Mouse (Mus musculus): ENCODE measurements around the gene Stard9. TPM values are rescaled to one million over a fixed set of nuclear protein-coding genes. Genes with fewer than 3 reads are reported as not detected.

Gene Stard9
- total and polyA plus RNA-seq, 3 experiments: 0.50 to 1.1 TPM; not detected in 1

DNA sequence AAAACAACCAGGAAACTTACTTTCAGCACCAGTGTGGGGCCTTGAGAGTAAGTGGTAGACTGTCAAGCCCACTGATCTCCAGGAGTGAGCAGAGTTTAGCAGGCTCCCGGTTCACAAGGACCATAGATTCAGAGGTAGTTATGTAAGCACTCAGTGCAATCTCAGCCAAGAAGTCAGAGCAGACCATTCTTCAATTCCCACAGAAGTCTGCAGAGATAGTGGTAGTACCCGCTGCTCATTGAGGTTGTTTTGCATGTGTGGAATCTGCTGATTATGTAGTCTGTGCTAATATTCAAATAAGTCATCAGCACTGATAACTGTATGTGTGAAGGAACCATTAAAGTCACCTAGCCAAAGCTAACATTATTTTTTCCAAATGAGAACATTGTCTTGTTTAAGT lies 1.7 kb downstream of the Stard9 start:
- H3K36me3 ChIP-seq (ENCODE audit: control insufficient read depth in 1 of 2, insufficient read depth in 2 of 2, low read length in 2 of 2): peaks cover 0 to 28% of the 10 kb centered on the region in 2 experiments; a peak in 2 of 4 replicates

DNA sequence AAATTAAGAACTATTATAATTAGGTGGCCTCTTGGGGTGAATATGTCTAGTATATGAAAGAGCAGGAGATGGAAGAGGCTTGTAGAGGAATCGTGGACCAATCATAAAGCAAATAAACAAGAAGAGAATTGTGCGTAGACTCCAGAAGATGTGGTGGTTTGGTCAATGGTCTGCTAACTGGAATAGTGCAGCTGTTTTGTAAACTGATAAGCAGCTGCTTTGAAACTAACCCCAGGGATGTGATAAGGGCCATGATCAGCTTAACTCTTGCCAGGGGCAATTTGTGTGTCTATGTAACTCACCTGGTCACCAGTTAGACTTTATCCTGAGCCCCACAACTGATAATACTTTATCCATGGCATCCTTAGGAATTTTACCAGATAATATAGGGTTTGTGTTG lies 2.6 kb downstream of the Stard9 start:
- Histone ChIP-seq H3K36me3 (ENCODE audit: control insufficient read depth in 1 of 2, insufficient read depth in 2 of 2, low read length in 2 of 2) (peaks cover 0 to 28% of the 10 kb centered on the region in 2 experiments; a peak in 2 of 4 replicates), H3K79me2 (ENCODE audit: control insufficient read depth, insufficient read depth, low read length, poor library complexity) (no peaks in the 10 kb centered on the region), H3K27me3 (ENCODE audit: control insufficient read depth in 1 of 2, insufficient read depth in 2 of 2, low read length in 2 of 2) (no peaks in the 10 kb centered on the region), H3K9ac (ENCODE audit: control insufficient read depth, low read depth, low read length, poor library complexity, severe bottlenecking) (no peak overlapping the region), H3K4me3 (ENCODE audit: control insufficient read depth in 1 of 2, insufficient read depth in 1 of 2, low read depth in 2 of 2, low read length in 2 of 2) (no peak overlapping the region), H3K9me3 (replicated peaks; ENCODE audit: insufficient read depth, low read length) (no peaks in the 10 kb centered on the region), H3K4me1 (ENCODE audit: control insufficient read depth in 1 of 2, insufficient read depth in 2 of 2, low read length in 2 of 2) (peaks cover 0 to 30% of the 10 kb centered on the region in 2 experiments), H3K27ac (ENCODE audit: control insufficient read depth, low read depth, low read length) (peak overlapping the region; percentile 35)
- TF ChIP-seq MXI1 (IDR thresholded peaks at IDR 0.05; ENCODE audit: low read depth, low read length) (no peak), TAL1 (IDR thresholded peaks at IDR 0.05; ENCODE audit: low read length) (peak; percentile 88), GATA1 (IDR thresholded peaks at IDR 0.05; ENCODE audit: low read depth, low read length) (peak; percentile 95), EP300 (IDR thresholded peaks at IDR 0.05; ENCODE audit: low read depth in 1 of 2, low read length in 2 of 2) (peak; percentile 75 to 86), MYC (IDR thresholded peaks at IDR 0.05; ENCODE audit: low read depth, low read length) (peak; percentile 1; the same call in 1 of the 2 replicates), MAFK (IDR thresholded peaks at IDR 0.05; ENCODE audit: borderline replicate concordance, low read depth, low read length) (0 out of 2 replicates have a peak, but pooled peaks have one; percentile 30), RCOR1 (IDR thresholded peaks at IDR 0.05; ENCODE audit: low read depth, low read length) (0 out of 2 replicates have a peak, but pooled peaks have one; percentile 35), TCF12 (IDR thresholded peaks at IDR 0.05; ENCODE audit: low read depth, low read length) (peak; percentile 98), ZNF384 (IDR thresholded peaks at IDR 0.05; ENCODE audit: low read depth, low read length) (no peak), ETS1 (IDR thresholded peaks at IDR 0.05; ENCODE audit: low read depth, low read length) (peak; percentile 94), MAZ (IDR thresholded peaks at IDR 0.05; ENCODE audit: low read depth, low read length) (peak; percentile 34; the same call in 1 of the 2 replicates)
- DNase-seq (ENCODE audit: low read depth, low spot score): peak; percentile 56

More for the DNA sequence above, 1.7 kb downstream of the Stard9 start:
- Histone ChIP-seq H3K27me3 (ENCODE audit: control insufficient read depth in 1 of 2, insufficient read depth in 2 of 2, low read length in 2 of 2) (no peaks in the 10 kb centered on the region), H3K27ac (ENCODE audit: control insufficient read depth, low read depth, low read length) (no peak overlapping the region), H3K4me1 (ENCODE audit: control insufficient read depth in 1 of 2, insufficient read depth in 2 of 2, low read length in 2 of 2) (peaks cover 0 to 30% of the 10 kb centered on the region in 2 experiments), H3K9ac (ENCODE audit: control insufficient read depth, low read depth, low read length, poor library complexity, severe bottlenecking) (no peak overlapping the region), H3K9me3 (replicated peaks; ENCODE audit: insufficient read depth, low read length) (no peaks in the 10 kb centered on the region), H3K79me2 (ENCODE audit: control insufficient read depth, insufficient read depth, low read length, poor library complexity) (no peaks in the 10 kb centered on the region), H3K4me3 (ENCODE audit: control insufficient read depth in 1 of 2, insufficient read depth in 1 of 2, low read depth in 2 of 2, low read length in 2 of 2) (no peak overlapping the region)
- peak; percentile 37 for DNase-seq (ENCODE audit: low read depth, low spot score)
- TF ChIP-seq USF2 (IDR thresholded peaks at IDR 0.05; ENCODE audit: borderline replicate concordance in 1 of 2, insufficient read depth in 1 of 2, low read depth in 1 of 2, low read length in 2 of 2): no peak
- TF ChIP-seq MEF2A (IDR thresholded peaks at IDR 0.05; ENCODE audit: extremely low read depth, insufficient replicate concordance, low read depth, low read length, poor library complexity, severe bottlenecking): no peak
- TF ChIP-seq JUND (IDR thresholded peaks at IDR 0.05; ENCODE audit: low read depth, low read length): no peak
- TF ChIP-seq POLR2AphosphoS2 (IDR thresholded peaks at IDR 0.05; ENCODE audit: low read length): no peak
- TF ChIP-seq E2F4 (IDR thresholded peaks at IDR 0.05; ENCODE audit: borderline replicate concordance, low read depth, low read length): no peak
- TF ChIP-seq MXI1 (IDR thresholded peaks at IDR 0.05; ENCODE audit: low read depth, low read length): no peak; the same call in 1 of the 2 replicates
- no peak for TF ChIP-seq SMC3 (IDR thresholded peaks at IDR 0.05; ENCODE audit: low read depth, low read length)
- TF ChIP-seq TAL1 (IDR thresholded peaks at IDR 0.05; ENCODE audit: low read length): peak; percentile 62
- peak; percentile 98 for TF ChIP-seq RCOR1 (IDR thresholded peaks at IDR 0.05; ENCODE audit: low read depth, low read length)
- peak; percentile 45; the same call in 1 of the 2 replicates for TF ChIP-seq ETS1 (IDR thresholded peaks at IDR 0.05; ENCODE audit: low read depth, low read length)
- TF ChIP-seq GATA1 (IDR thresholded peaks at IDR 0.05; ENCODE audit: low read depth, low read length): peak; percentile 62
- TF ChIP-seq MAX (IDR thresholded peaks at IDR 0.05; ENCODE audit: low read length): no peak
- no peak for TF ChIP-seq MAZ (IDR thresholded peaks at IDR 0.05; ENCODE audit: low read depth, low read length)
- peak in 1 of 2 experiments; percentile 57; a peak in 1 of 4 replicates for TF ChIP-seq EP300 (IDR thresholded peaks at IDR 0.05; ENCODE audit: low read depth in 1 of 2, low read length in 2 of 2)
- peak; percentile 81 for TF ChIP-seq TCF12 (IDR thresholded peaks at IDR 0.05; ENCODE audit: low read depth, low read length)
